Mouse (Mus musculus): ENCODE data around the gene Ndufs1.

- TF ChIP-seq POLR2A (IDR thresholded peaks at IDR 0.05; ENCODE audit: low read depth, low read length) (no peak), CTCF (IDR thresholded peaks at IDR 0.05; ENCODE audit: extremely low read depth, insufficient read depth, insufficient read length, insufficient replicate concordance) (no peak)
These were observed 42.6 kb upstream of the Ndufs1 start for GRCm38 (mm10) chr1:63219277-63219676.

All from spleen, adult 2 months (tissue).